Comparison of ENCODE assay signal across 19 mouse cellular contexts in genomic region chr11:100964901-100965542, GRCm38 (mm10). TPM values are rescaled to one million over a fixed set of nuclear protein-coding genes. Genes with fewer than 3 reads are reported as not detected.
DNase-seq lines count a peak whose midpoint lies in the region; ATAC-seq and TF ChIP-seq lines count a peak whose summit lies in the region.
"Had no signal": no experiment of that assay in that cellular context is flagged by ENCODE, and none has a peak within 500 bp of the region (broad histone marks: within the 10 kb centered on the region; RNA-seq: fewer than 3 reads in every experiment).

No protein-coding gene starts in this region.

- H3K4me2 ChIP-seq in heart, embryonic 13.5 days, result peak overlapping the region; percentile 79
- peak overlapping the region; percentile 80 for H3K4me2 ChIP-seq in lung, postnatal 0 days (replicated peaks; ENCODE audit: low read depth, low read length)
- peak overlapping the region; percentile 76 for H3K4me2 ChIP-seq in heart, embryonic 16.5 days (ENCODE audit: low read depth, low read length)
- H3K4me2 ChIP-seq in stomach, postnatal 0 days (replicated peaks; ENCODE audit: low read depth), result peak overlapping the region; percentile 33; the same call in 1 of the 2 replicates
- H3K4me2 ChIP-seq: forebrain, embryonic 12.5 days; hindbrain, embryonic 13.5 days; intestine, embryonic 15.5 days; liver, embryonic 13.5 days had no signal

- 70% methylated on average over 6 of the region's 6 CpGs for WGBS in heart, embryonic 13.5 days
- WGBS in lung, postnatal 0 days, result 78% methylated on average over 6 of the region's 6 CpGs
- 73% methylated on average over 6 of the region's 6 CpGs for WGBS in heart, embryonic 16.5 days
- 64% methylated on average over 6 of the region's 6 CpGs for WGBS in stomach, postnatal 0 days

- H3K9me3 ChIP-seq in heart, embryonic 13.5 days, result no peaks in the 10 kb centered on the region
- no peaks in the 10 kb centered on the region for H3K9me3 ChIP-seq in lung, postnatal 0 days (ENCODE audit: low read length)
- no peaks in the 10 kb centered on the region for H3K9me3 ChIP-seq in heart, embryonic 16.5 days (replicated peaks; ENCODE audit: control insufficient read depth, low read length)
- no peaks in the 10 kb centered on the region for H3K9me3 ChIP-seq in stomach, postnatal 0 days (ENCODE audit: control insufficient read depth, low read length)
- H3K9me3 ChIP-seq: forebrain, embryonic 12.5 days; G1E; hindbrain, embryonic 13.5 days; intestine, embryonic 15.5 days; liver, embryonic 13.5 days had no signal

- no peak for ATAC-seq in heart, embryonic 13.5 days (ENCODE audit: extremely low read depth, insufficient number of reproducible peaks, low FRiP score, low TSS enrichment)
- ATAC-seq in lung, postnatal 0 days, result no peak
- no peak for ATAC-seq in heart, embryonic 16.5 days (replicated peaks; ENCODE audit: extremely low read depth, insufficient read depth, low FRiP score)
- ATAC-seq in stomach, postnatal 0 days (ENCODE audit: low FRiP score, low TSS enrichment), result no peak
- ATAC-seq: CD4-positive, CD25-positive, alpha-beta regulatory T cell, adult 4 months; intestine, embryonic 15.5 days had no signal

- TF ChIP-seq EP300 in lung, postnatal 0 days (IDR thresholded peaks at IDR 0.05), result no peak
- TF ChIP-seq EP300 in stomach, postnatal 0 days (optimal IDR thresholded peaks at IDR 0.05), result no peak

- no peak for DNase-seq in heart, postnatal 10 days
- DNase-seq in lung, postnatal 0 days (ENCODE audit: low spot score), result no peak
- no peak for DNase-seq in lung, postnatal 4 days
- DNase-seq in stomach, postnatal 0 days (ENCODE audit: low spot score), result no peak
- no peak for DNase-seq in left cerebral cortex, adult 9 months (ENCODE audit: low spot score in 2 of 2)
- DNase-seq: cerebellum, adult 9-10 months; layer of hippocampus, postnatal 36 days; left cerebral cortex, postnatal 4 days; liver, embryonic 13.5 days; midbrain, embryonic 14.5 days; right cerebral cortex, adult 18-20 months; thymus, postnatal 36 days had no signal

- peak overlapping the region; percentile 99 for H3K9ac ChIP-seq in heart, embryonic 13.5 days
- peak overlapping the region; percentile 4; the same call in 1 of the 2 replicates for H3K9ac ChIP-seq in lung, postnatal 0 days (replicated peaks; ENCODE audit: low read depth)
- peak overlapping the region; percentile 99 for H3K9ac ChIP-seq in heart, embryonic 16.5 days (ENCODE audit: low read length)
- H3K9ac ChIP-seq in stomach, postnatal 0 days (ENCODE audit: low read length), result peak overlapping the region; percentile 47
- H3K9ac ChIP-seq: forebrain, embryonic 12.5 days; hindbrain, embryonic 13.5 days; intestine, embryonic 15.5 days; liver, embryonic 13.5 days had no signal

- no peaks in the 10 kb centered on the region for H3K27me3 ChIP-seq in heart, embryonic 13.5 days (replicated peaks)
- no peaks in the 10 kb centered on the region for H3K27me3 ChIP-seq in lung, postnatal 0 days (replicated peaks; ENCODE audit: insufficient read depth, low read length)
- no peaks in the 10 kb centered on the region for H3K27me3 ChIP-seq in heart, embryonic 16.5 days (ENCODE audit: control insufficient read depth, insufficient read depth, low read length)
- H3K27me3 ChIP-seq in stomach, postnatal 0 days (ENCODE audit: control insufficient read depth, insufficient read depth, low read length), result no peaks in the 10 kb centered on the region
- H3K27me3 ChIP-seq: intestine, embryonic 15.5 days had no signal

- H3K4me3 ChIP-seq in heart, embryonic 13.5 days, result 0 out of 2 replicates have a peak overlapping the region, but pooled peaks have one; percentile 85
- 0 out of 2 replicates have a peak overlapping the region, but pooled peaks have one; percentile 2 for H3K4me3 ChIP-seq in lung, postnatal 0 days (ENCODE audit: low read depth, low read length)
- H3K4me3 ChIP-seq in heart, embryonic 16.5 days (ENCODE audit: low read length), result no peak overlapping the region
- no peak overlapping the region for H3K4me3 ChIP-seq in stomach, postnatal 0 days (ENCODE audit: low read depth, low read length)
- H3K4me3 ChIP-seq: forebrain, embryonic 12.5 days; hindbrain, embryonic 13.5 days; intestine, embryonic 15.5 days; liver, embryonic 13.5 days had no signal

- peaks cover 86% of the 10 kb centered on the region for H3K4me1 ChIP-seq in heart, embryonic 13.5 days
- H3K4me1 ChIP-seq in lung, postnatal 0 days (ENCODE audit: insufficient read depth, low read depth, low read length), result peaks cover 42% of the 10 kb centered on the region
- H3K4me1 ChIP-seq in heart, embryonic 16.5 days (ENCODE audit: control insufficient read depth, insufficient read depth, low read length), result peaks cover 70% of the 10 kb centered on the region
- peaks cover 20% of the 10 kb centered on the region for H3K4me1 ChIP-seq in stomach, postnatal 0 days (replicated peaks; ENCODE audit: control insufficient read depth, insufficient read depth)

- intact Hi-C loops in heart, postnatal 10 days (cut with DNase I), result no loop called here

- peak overlapping the region; percentile 98 for H3K27ac ChIP-seq in heart, embryonic 13.5 days (replicated peaks)
- H3K27ac ChIP-seq in lung, postnatal 0 days (ENCODE audit: low read length), result peak overlapping the region; percentile 90
- H3K27ac ChIP-seq in heart, embryonic 16.5 days (ENCODE audit: low read length), result peak overlapping the region; percentile 98
- peak overlapping the region; percentile 91 for H3K27ac ChIP-seq in stomach, postnatal 0 days (replicated peaks)
- H3K27ac ChIP-seq: forebrain, embryonic 12.5 days; hindbrain, embryonic 13.5 days; intestine, embryonic 15.5 days; liver, embryonic 13.5 days had no signal

- no peak for TF ChIP-seq CTCF in lung, postnatal 0 days (IDR thresholded peaks at IDR 0.05)
- no peak for TF ChIP-seq CTCF in stomach, postnatal 0 days (IDR thresholded peaks at IDR 0.05; ENCODE audit: low read depth)

- peaks cover 52% of the 10 kb centered on the region for H3K36me3 ChIP-seq in heart, embryonic 13.5 days
- no peaks in the 10 kb centered on the region for H3K36me3 ChIP-seq in lung, postnatal 0 days (ENCODE audit: insufficient read depth, low read length)
- peaks cover 12% of the 10 kb centered on the region for H3K36me3 ChIP-seq in heart, embryonic 16.5 days (ENCODE audit: control insufficient read depth, insufficient read depth)
- 0 out of 2 replicates have a peak, but pooled peaks cover 3% of the 10 kb centered on the region for H3K36me3 ChIP-seq in stomach, postnatal 0 days (ENCODE audit: control insufficient read depth, insufficient read depth, low read length)
- H3K36me3 ChIP-seq: forebrain, embryonic 12.5 days; hindbrain, embryonic 13.5 days; intestine, embryonic 15.5 days; liver, embryonic 13.5 days had no signal

RNA-seq across cellular contexts. Expression of gene Cavin1, which starts 5.7 kb away (rescaled TPM):
- polyA plus RNA-seq in heart, embryonic 13.5 days (2015; fragmentation: Nextera tagmentation; extraction: Ambion mirVana), result 348 and 370 TPM in 2 replicates
- total RNA-seq in heart, postnatal 10 days (2021), result 100 to 1,000 TPM; 462 to 471 TPM
- polyA plus RNA-seq in lung, postnatal 0 days (2015; fragmentation: Nextera tagmentation; extraction: Ambion mirVana), result 692 and 736 TPM in 2 replicates
- polyA plus RNA-seq in heart, embryonic 16.5 days (2015; fragmentation: Nextera tagmentation; extraction: Ambion mirVana), result 428 and 460 TPM in 2 replicates
- polyA plus RNA-seq in stomach, postnatal 0 days (2015; fragmentation: Nextera tagmentation; extraction: Ambion mirVana), result 313 and 331 TPM in 2 replicates

RNA-seq across cellular contexts. Expression of gene Stat3, which starts 25.7 kb away (rescaled TPM):
- polyA plus RNA-seq in heart, embryonic 13.5 days (2015; fragmentation: Nextera tagmentation; extraction: Ambion mirVana), result 41.8 and 42.9 TPM in 2 replicates
- 100 to 1,000 TPM; 110 to 117 TPM for total RNA-seq in heart, postnatal 10 days (2021)
- polyA plus RNA-seq in lung, postnatal 0 days (2015; fragmentation: Nextera tagmentation; extraction: Ambion mirVana), result 100 and 120 TPM in 2 replicates
- 60.4 and 64.9 TPM in 2 replicates for polyA plus RNA-seq in heart, embryonic 16.5 days (2015; fragmentation: Nextera tagmentation; extraction: Ambion mirVana)
- 47.7 and 55.1 TPM in 2 replicates for polyA plus RNA-seq in stomach, postnatal 0 days (2015; fragmentation: Nextera tagmentation; extraction: Ambion mirVana)

RNA-seq across cellular contexts. Expression of gene Atp6v0a1, which starts 44.2 kb away (rescaled TPM):
- 54.9 and 58.1 TPM in 2 replicates for polyA plus RNA-seq in heart, embryonic 13.5 days (2015; fragmentation: Nextera tagmentation; extraction: Ambion mirVana)
- 10 to 100 TPM; 89.6 to 93.8 TPM for total RNA-seq in heart, postnatal 10 days (2021)
- 51.3 and 57.2 TPM in 2 replicates for polyA plus RNA-seq in lung, postnatal 0 days (2015; fragmentation: Nextera tagmentation; extraction: Ambion mirVana)
- polyA plus RNA-seq in heart, embryonic 16.5 days (2015; fragmentation: Nextera tagmentation; extraction: Ambion mirVana), result 50.7 and 53.6 TPM in 2 replicates
- polyA plus RNA-seq in stomach, postnatal 0 days (2015; fragmentation: Nextera tagmentation; extraction: Ambion mirVana), result 44.8 and 45.5 TPM in 2 replicates

Comparison
In these comparisons a context has a peak if more than half of its experiments do, and no peak if none do; other contexts are left out.
1. H3K4me3 ChIP-seq: peak in heart, embryonic 13.5 days (single experiment) and lung, postnatal 0 days (single experiment); none in heart, embryonic 16.5 days (single experiment) and stomach, postnatal 0 days (single experiment).
2. H3K9ac ChIP-seq: peak in every context shown above with its lines; median percentile 99 in heart, embryonic 13.5 days; 99 in heart, embryonic 16.5 days; 47 in stomach, postnatal 0 days; 4 in lung, postnatal 0 days.
3. Peak in every context shown above with its lines, with median percentiles within 50 percentile points of each other: H3K27ac ChIP-seq and H3K4me2 ChIP-seq.